Mouse (Mus musculus): ENCODE measurements around the gene Gm16253. TPM values are rescaled to one million over a fixed set of nuclear protein-coding genes. Genes with fewer than 3 reads are reported as not detected.

Gene Gm16253
- polyA plus RNA-seq, 1 experiment from 2014 or later, result 1.8 TPM

- ATAC-seq (ENCODE audit: low read depth), result peak; percentile 36; the same call in 1 of the 2 replicates
- H3K4me2 ChIP-seq, result peak overlapping the region; percentile 89
- no peaks in the 10 kb centered on the region for H3K9me3 ChIP-seq
- H3K4me3 ChIP-seq, result peak overlapping the region; percentile 85
- H3K27ac ChIP-seq (replicated peaks), result peak overlapping the region; percentile 79
- H3K36me3 ChIP-seq, result peaks cover 21% of the 10 kb centered on the region
- WGBS, result 2% methylated on average over 17 of the region's 17 CpGs
- H3K9ac ChIP-seq, result peak overlapping the region; percentile 85
- H3K27me3 ChIP-seq, result no peaks in the 10 kb centered on the region
- H3K4me1 ChIP-seq (replicated peaks), result peaks cover 73% of the 10 kb centered on the region
Measured at GRCm38 (mm10) chr3:96558159-96558558, 18.6 kb upstream of the Gm16253 start.

- peak overlapping the region; percentile 89 for H3K4me2 ChIP-seq
- H3K9ac ChIP-seq, result peak overlapping the region; percentile 85
- peaks cover 74% of the 10 kb centered on the region for H3K4me1 ChIP-seq (replicated peaks)
- H3K9me3 ChIP-seq, result no peaks in the 10 kb centered on the region
- no peaks in the 10 kb centered on the region for H3K27me3 ChIP-seq
- peaks cover 21% of the 10 kb centered on the region for H3K36me3 ChIP-seq
- H3K27ac ChIP-seq (replicated peaks), result peak overlapping the region; percentile 79
- 33% methylated on average over 10 of the region's 10 CpGs for WGBS
- no peak for ATAC-seq (ENCODE audit: low read depth)
- peak overlapping the region; percentile 85 for H3K4me3 ChIP-seq
Measured at GRCm38 (mm10) chr3:96558668-96559196, 18.1 kb upstream of the Gm16253 start.

GRCm38 (mm10) chr3:96559398-96559910, 17.3 kb upstream of the Gm16253 start:
- Histone ChIP-seq H3K4me3 (peak overlapping the region; percentile 85), H3K27ac (replicated peaks) (0 out of 2 replicates have a peak overlapping the region, but pooled peaks have one; percentile 79), H3K36me3 (peaks cover 21% of the 10 kb centered on the region)

GRCm38 (mm10) chr3:96559911-96560850, 16.6 kb upstream of the Gm16253 start:
- Histone ChIP-seq H3K9me3 (no peaks in the 10 kb centered on the region), H3K4me3 (peak overlapping the region; percentile 85), H3K27ac (replicated peaks) (peak overlapping the region; percentile 59), H3K36me3 (peaks cover 21% of the 10 kb centered on the region), H3K4me2 (peak overlapping the region; percentile 89), H3K9ac (peak overlapping the region; percentile 85), H3K27me3 (no peaks in the 10 kb centered on the region), H3K4me1 (replicated peaks) (peaks cover 70% of the 10 kb centered on the region)
- no peak for ATAC-seq (ENCODE audit: low read depth)
- WGBS, result 86% methylated on average over 23 of the region's 23 CpGs

More at GRCm38 (mm10) chr3:96559398-96559910, 17.3 kb upstream of the Gm16253 start:
- H3K4me2 ChIP-seq, result peak overlapping the region; percentile 89
- no peaks in the 10 kb centered on the region for H3K27me3 ChIP-seq
- peaks cover 77% of the 10 kb centered on the region for H3K4me1 ChIP-seq (replicated peaks)
- H3K9me3 ChIP-seq, result no peaks in the 10 kb centered on the region
- H3K9ac ChIP-seq, result peak overlapping the region; percentile 85
- WGBS, result 85% methylated on average over 12 of the region's 12 CpGs
- no peak for ATAC-seq (ENCODE audit: low read depth)

- Histone ChIP-seq H3K9ac (peak overlapping the region; percentile 85; the same call in 1 of the 2 replicates), H3K36me3 (peaks cover 21% of the 10 kb centered on the region), H3K4me1 (replicated peaks) (peaks cover 61% of the 10 kb centered on the region), H3K4me3 (peak overlapping the region; percentile 85), H3K4me2 (peak overlapping the region; percentile 89), H3K27ac (replicated peaks) (peak overlapping the region; percentile 59), H3K9me3 (no peaks in the 10 kb centered on the region), H3K27me3 (no peaks in the 10 kb centered on the region)
- ATAC-seq (ENCODE audit: low read depth), result no peak
- 74% methylated on average over 9 of the region's 9 CpGs for WGBS
Measured at GRCm38 (mm10) chr3:96560881-96561668, 15.7 kb upstream of the Gm16253 start.

GRCm38 (mm10) chr3:96561946-96562681, 14.7 kb upstream of the Gm16253 start:
- H3K4me2 ChIP-seq, result peak overlapping the region; percentile 89
- peak overlapping the region; percentile 85; the same call in 1 of the 2 replicates for H3K4me3 ChIP-seq
- H3K27me3 ChIP-seq, result no peaks in the 10 kb centered on the region
- peaks cover 51% of the 10 kb centered on the region for H3K4me1 ChIP-seq (replicated peaks)
- WGBS, result 51% methylated on average over 10 of the region's 10 CpGs
- no peak overlapping the region for H3K9ac ChIP-seq
- 0 out of 2 replicates have a peak overlapping the region, but pooled peaks have one; percentile 9 for H3K27ac ChIP-seq (replicated peaks)
- ATAC-seq (ENCODE audit: low read depth), result no peak
- peaks cover 21% of the 10 kb centered on the region for H3K36me3 ChIP-seq
- H3K9me3 ChIP-seq, result no peaks in the 10 kb centered on the region

- H3K9ac ChIP-seq, result no peak overlapping the region
- peaks cover 21% of the 10 kb centered on the region for H3K36me3 ChIP-seq
- no peak overlapping the region for H3K27ac ChIP-seq (replicated peaks)
- ATAC-seq (ENCODE audit: low read depth), result no peak
- H3K9me3 ChIP-seq, result no peaks in the 10 kb centered on the region
- WGBS, result 94% methylated on average over 8 of the region's 8 CpGs
- H3K4me1 ChIP-seq (replicated peaks), result peaks cover 49% of the 10 kb centered on the region
- H3K4me2 ChIP-seq, result no peak overlapping the region
- no peaks in the 10 kb centered on the region for H3K27me3 ChIP-seq
- H3K4me3 ChIP-seq, result no peak overlapping the region
Measured at GRCm38 (mm10) chr3:96563267-96563666, 13.5 kb upstream of the Gm16253 start.

- H3K4me2 ChIP-seq, result no peak overlapping the region
- H3K36me3 ChIP-seq, result peaks cover 21% of the 10 kb centered on the region
- ATAC-seq (ENCODE audit: low read depth), result no peak
- no peaks in the 10 kb centered on the region for H3K27me3 ChIP-seq
- no peak overlapping the region for H3K9ac ChIP-seq
- H3K4me3 ChIP-seq, result no peak overlapping the region
- 73% methylated on average over 10 of the region's 10 CpGs for WGBS
- H3K4me1 ChIP-seq (replicated peaks), result peaks cover 41% of the 10 kb centered on the region
- H3K27ac ChIP-seq (replicated peaks), result peak overlapping the region; percentile 52; the same call in 1 of the 2 replicates
- H3K9me3 ChIP-seq, result no peaks in the 10 kb centered on the region
Measured at GRCm38 (mm10) chr3:96563911-96564632, 12.7 kb upstream of the Gm16253 start.

GRCm38 (mm10) chr3:96564633-96565032, 12.2 kb upstream of the Gm16253 start:
- H3K9ac ChIP-seq, result no peak overlapping the region
- ATAC-seq (ENCODE audit: low read depth), result no peak
- no peaks in the 10 kb centered on the region for H3K27me3 ChIP-seq
- H3K36me3 ChIP-seq, result peaks cover 18% of the 10 kb centered on the region
- no peaks in the 10 kb centered on the region for H3K9me3 ChIP-seq
- no peak overlapping the region for H3K4me3 ChIP-seq
- no peak overlapping the region for H3K4me2 ChIP-seq
- WGBS, result 64% methylated on average over 7 of the region's 7 CpGs
- H3K27ac ChIP-seq (replicated peaks), result peak overlapping the region; percentile 52
- peaks cover 36% of the 10 kb centered on the region for H3K4me1 ChIP-seq (replicated peaks)

GRCm38 (mm10) chr3:96565105-96565504, 11.7 kb upstream of the Gm16253 start:
- peaks cover 31% of the 10 kb centered on the region for H3K4me1 ChIP-seq (replicated peaks)
- no peak overlapping the region for H3K4me3 ChIP-seq
- H3K9me3 ChIP-seq, result no peaks in the 10 kb centered on the region
- H3K27ac ChIP-seq (replicated peaks), result peak overlapping the region; percentile 34; the same call in 1 of the 2 replicates
- WGBS, result 78% methylated on average over 3 of the region's 3 CpGs
- H3K27me3 ChIP-seq, result no peaks in the 10 kb centered on the region
- H3K36me3 ChIP-seq, result peaks cover 14% of the 10 kb centered on the region
- no peak overlapping the region for H3K4me2 ChIP-seq
- ATAC-seq (ENCODE audit: low read depth), result no peak
- H3K9ac ChIP-seq, result no peak overlapping the region

Data from neural tube, embryonic 13.5 days (tissue).